Mouse (Mus musculus) limb, embryonic 10.5 days (tissue): Measurements from ENCODE around the gene Lrsam1. TPM values are rescaled to one million over a fixed set of nuclear protein-coding genes. Genes with fewer than 3 reads are reported as not detected.
A peak's percentile ranks its signal among the peaks of the same experiment; 100 is the strongest.

ENCODE experiments used
- DNase-seq: peaks from one replicate; pipeline ENCODE4 v3.0.0-alpha.2; 2017; ENCODE audit warnings: low spot score
- H3K27ac ChIP-seq: fragments of 300-500 bp; sonication (generic); 2 replicates; pipeline ENCODE4 v1.5.1; 2016; ENCODE audit warnings: mild to moderate bottlenecking
- H3K27me3 ChIP-seq: fragments of 300-500 bp; sonication (generic); 2 replicates; pipeline ENCODE4 v1.6.1; 2016; ENCODE audit warnings: low read depth, mild to moderate bottlenecking; ENCODE audit not compliant: poor library complexity, severe bottlenecking
- H3K36me3 ChIP-seq: fragments of 300-500 bp; sonication (generic); 2 replicates; pipeline ENCODE4 v1.6.1; 2016; ENCODE audit warnings: mild to moderate bottlenecking, moderate library complexity
- H3K4me1 ChIP-seq: fragments of 300-500 bp; sonication (generic); 2 replicates; pipeline ENCODE4 v1.6.1; 2016
- H3K4me3 ChIP-seq: fragments of 300-500 bp; sonication (generic); 2 replicates; pipeline ENCODE4 v1.5.1; 2016; ENCODE audit warnings: mild to moderate bottlenecking, moderate library complexity
- H3K9me3 ChIP-seq: fragments of 300-500 bp; sonication (generic); replicated peaks from 2 replicates; pipeline ENCODE4 v1.6.1; 2016; ENCODE audit warnings: mild to moderate bottlenecking
- WGBS: fragments of 180-500 bp; shearing (Covaris S2); methylation state at CpG from one replicate; pipeline ENCODE4 v1.1.7; 2016; 5-methylcytosine and 5-hydroxymethylcytosine counted together
- polyA plus RNA-seq: library from polyadenylated mRNA; unstranded; fragments of >200 nt; fragmentation: Nextera tagmentation; extraction: Ambion mirVana; gene quantifications from 2 replicates; pipeline ENCODE4 v1.2.1, GENCODE M21; 2016

The Lrsam1 gene
- polyA plus RNA-seq, 1 experiment from 2014 or later = 7.5 TPM

DNA sequence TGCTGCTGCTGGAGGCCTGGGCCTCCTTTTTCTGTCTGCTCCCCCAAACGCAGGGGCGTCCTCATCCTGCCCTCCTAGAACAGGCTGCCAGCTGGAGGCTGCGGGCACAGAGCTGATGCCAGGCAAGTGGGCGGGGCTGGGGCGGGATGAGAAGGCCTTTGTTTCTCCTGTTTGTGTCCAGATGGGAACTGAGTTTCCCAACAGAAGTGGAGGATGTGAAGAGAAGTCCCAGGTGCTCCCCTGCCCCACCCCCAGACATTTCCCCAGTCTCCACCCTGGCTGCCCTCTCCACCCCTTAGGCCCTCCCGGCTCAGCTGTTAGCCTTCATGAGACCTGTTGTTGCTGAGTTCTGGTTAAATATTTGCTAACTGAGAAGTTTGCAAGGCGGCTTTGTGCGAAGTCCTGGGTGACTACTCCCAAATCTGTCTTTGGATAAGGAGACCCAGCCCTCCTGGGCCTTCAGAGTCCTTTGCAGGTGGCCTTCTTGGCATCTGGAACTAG, 65.8 kb downstream of the Lrsam1 start:
- no peak for DNase-seq
- Histone ChIP-seq H3K27me3 (no peaks in the 10 kb centered on the region), H3K36me3 (peaks cover 32% of the 10 kb centered on the region), H3K27ac (peak overlapping the region; percentile 61), H3K4me1 (peaks cover 51% of the 10 kb centered on the region), H3K9me3 (no peaks in the 10 kb centered on the region), H3K4me3 (no peak overlapping the region)
- 58% methylated on average over 8 of the region's 8 CpGs for WGBS

DNA sequence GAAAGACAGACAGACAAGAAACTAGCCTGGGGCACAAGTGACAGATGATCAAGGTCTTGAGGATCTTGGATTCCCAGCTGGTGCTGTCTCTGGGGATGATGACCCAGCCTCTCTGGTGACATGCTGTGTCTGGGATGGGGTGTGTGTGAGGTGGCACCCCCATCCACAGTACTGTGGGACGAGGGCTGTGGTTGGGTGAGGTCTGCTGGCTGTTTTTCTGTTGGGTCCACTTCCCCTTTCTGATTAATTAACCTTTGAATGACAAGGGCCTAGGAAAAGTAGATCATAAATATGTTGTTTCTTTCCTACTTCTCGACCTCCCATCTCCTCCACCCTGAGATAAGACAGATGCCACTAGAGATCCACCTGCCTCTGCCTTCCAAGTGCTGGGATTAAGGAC, 67.3 kb downstream of the Lrsam1 start:
- H3K9me3 ChIP-seq = no peaks in the 10 kb centered on the region
- no peak overlapping the region for H3K4me3 ChIP-seq
- DNase-seq = no peak
- WGBS = 85% methylated on average over 2 of the region's 2 CpGs
- peaks cover 36% of the 10 kb centered on the region for H3K36me3 ChIP-seq
- H3K27ac ChIP-seq = no peak overlapping the region; the same call in 1 of the 2 replicates
- no peaks in the 10 kb centered on the region for H3K27me3 ChIP-seq
- H3K4me1 ChIP-seq = peaks cover 62% of the 10 kb centered on the region

DNA sequence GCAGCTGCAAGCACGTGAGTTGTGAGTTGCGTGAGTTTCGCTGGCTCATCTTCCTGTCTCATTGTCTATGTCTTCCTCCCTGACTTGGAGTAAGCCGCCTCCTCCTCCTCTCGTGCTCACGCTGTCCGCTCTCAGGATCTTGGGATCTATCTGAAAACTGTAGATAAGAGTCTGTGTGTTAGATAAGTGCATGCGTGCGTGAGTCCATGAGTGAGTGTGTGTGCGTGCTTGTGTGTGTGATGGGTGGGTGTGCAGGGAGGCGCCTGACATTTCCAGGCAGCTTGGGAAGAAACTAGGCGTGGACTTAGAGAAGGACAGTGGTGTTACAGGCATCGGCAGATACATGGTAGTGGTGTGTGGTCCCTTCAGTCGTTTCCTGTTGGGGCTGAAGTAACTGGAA, 68.9 kb downstream of the Lrsam1 start:
- 91% methylated on average over 14 of the region's 14 CpGs for WGBS
- peaks cover 66% of the 10 kb centered on the region for H3K4me1 ChIP-seq
- H3K27me3 ChIP-seq = no peaks in the 10 kb centered on the region
- H3K36me3 ChIP-seq = peaks cover 36% of the 10 kb centered on the region
- DNase-seq = no peak
- H3K4me3 ChIP-seq = no peak overlapping the region
- no peak overlapping the region for H3K27ac ChIP-seq
- no peaks in the 10 kb centered on the region for H3K9me3 ChIP-seq

DNA sequence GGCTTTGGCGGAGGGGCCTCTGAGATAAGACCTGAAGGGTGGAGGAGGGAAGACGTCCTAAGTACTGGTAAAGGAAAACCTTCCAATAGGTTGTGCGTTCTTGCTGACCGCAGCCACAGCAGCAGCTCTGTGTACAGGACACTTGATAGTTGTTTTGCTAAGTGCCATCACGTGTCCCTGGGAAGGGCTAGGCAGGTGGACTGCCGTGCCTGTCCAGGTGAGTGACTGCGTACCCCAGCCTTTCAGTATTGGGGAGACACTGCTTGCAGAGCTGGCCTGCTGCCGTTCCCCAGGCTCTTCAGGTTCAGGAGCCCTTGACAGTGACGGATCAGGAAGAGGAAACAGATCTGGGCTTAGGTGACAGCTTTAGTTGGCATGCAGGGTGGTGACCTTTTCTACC, 70.1 kb downstream of the Lrsam1 start:
- H3K36me3 ChIP-seq = peaks cover 36% of the 10 kb centered on the region
- WGBS = 68% methylated on average over 9 of the region's 9 CpGs
- DNase-seq = no peak
- H3K4me3 ChIP-seq = no peak overlapping the region
- H3K9me3 ChIP-seq = no peaks in the 10 kb centered on the region
- H3K27ac ChIP-seq = peak overlapping the region; percentile 62
- H3K4me1 ChIP-seq = peaks cover 63% of the 10 kb centered on the region
- H3K27me3 ChIP-seq = no peaks in the 10 kb centered on the region

DNA sequence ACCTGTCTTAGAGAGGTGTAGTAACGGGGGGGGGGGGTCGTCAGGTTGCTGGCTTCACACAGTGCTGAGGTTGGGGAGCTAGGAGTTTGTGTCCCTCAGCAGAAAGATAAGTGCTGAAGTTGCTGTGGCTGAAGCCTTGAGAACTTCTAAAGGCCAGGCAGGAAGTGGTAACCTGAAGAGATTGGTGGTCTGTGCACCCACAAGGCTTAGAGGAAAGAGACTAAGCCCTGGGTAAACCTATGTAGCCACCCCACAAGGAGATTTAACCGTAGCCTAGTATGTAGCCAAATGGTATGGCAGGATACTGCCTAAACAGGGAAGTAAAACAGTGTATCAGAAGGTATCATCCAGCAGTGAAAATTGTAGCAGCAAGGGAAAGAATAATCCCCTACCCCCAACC, 71.1 kb downstream of the Lrsam1 start:
- no peak for DNase-seq
- Histone ChIP-seq H3K4me3 (no peak overlapping the region), H3K4me1 (peaks cover 59% of the 10 kb centered on the region), H3K27me3 (no peaks in the 10 kb centered on the region), H3K27ac (peak overlapping the region; percentile 95; the same call in 1 of the 2 replicates), H3K36me3 (peaks cover 36% of the 10 kb centered on the region), H3K9me3 (no peaks in the 10 kb centered on the region)
- 85% methylated on average over 3 of the region's 3 CpGs for WGBS

DNA sequence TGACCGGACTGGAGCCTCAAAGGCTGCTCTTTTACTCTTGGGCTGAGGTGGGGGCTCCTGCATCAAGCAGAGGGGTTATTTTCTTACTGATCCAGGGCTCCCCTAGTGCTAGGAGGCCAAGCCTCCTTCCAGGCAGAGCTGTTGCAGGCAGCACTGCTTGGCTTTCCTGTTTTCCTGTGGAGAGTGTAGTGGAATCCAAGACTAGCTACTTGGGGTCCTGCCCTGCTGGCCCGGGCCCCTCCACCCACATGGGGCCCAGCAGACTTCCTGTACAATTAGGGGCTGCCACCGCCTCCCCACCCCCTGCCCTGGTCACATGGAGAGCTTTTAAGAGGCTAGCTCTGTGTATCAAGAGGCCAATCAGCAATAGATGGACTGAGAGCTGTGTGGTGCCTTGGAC, 72.9 kb downstream of the Lrsam1 start:
- DNase-seq = peak; percentile 63
- Histone ChIP-seq H3K27me3 (no peaks in the 10 kb centered on the region), H3K36me3 (peaks cover 29% of the 10 kb centered on the region), H3K4me1 (peaks cover 69% of the 10 kb centered on the region), H3K9me3 (no peaks in the 10 kb centered on the region), H3K27ac (peak overlapping the region; percentile 95), H3K4me3 (peak overlapping the region; percentile 31)
- WGBS = 30% methylated on average over 3 of the region's 3 CpGs

DNA sequence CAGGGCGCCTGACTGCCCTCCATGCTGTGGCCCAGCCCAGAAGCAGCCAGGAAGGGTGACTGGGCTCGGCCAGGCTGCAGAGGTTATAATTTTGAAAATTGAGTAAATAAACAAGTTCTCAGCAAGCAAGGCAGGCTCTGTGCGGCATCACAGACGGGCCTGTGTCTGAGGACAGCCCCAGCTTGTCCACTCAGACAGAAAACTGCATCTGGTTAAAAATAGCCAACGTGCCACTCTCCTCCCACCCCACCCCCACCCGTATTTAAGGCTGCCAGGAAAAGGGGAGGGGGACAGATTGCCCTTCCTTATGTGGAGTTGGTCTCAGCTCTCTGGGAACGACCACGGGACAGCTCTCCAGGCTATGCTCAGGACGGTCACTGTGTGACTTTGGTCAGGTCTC, 73.4 kb downstream of the Lrsam1 start:
- DNase-seq = peak; percentile 52
- Histone ChIP-seq H3K27ac (peak overlapping the region; percentile 95), H3K4me1 (peaks cover 74% of the 10 kb centered on the region), H3K4me3 (peak overlapping the region; percentile 31), H3K9me3 (no peaks in the 10 kb centered on the region), H3K36me3 (peaks cover 29% of the 10 kb centered on the region), H3K27me3 (no peaks in the 10 kb centered on the region)
- WGBS = 14% methylated on average over 9 of the region's 9 CpGs

DNA sequence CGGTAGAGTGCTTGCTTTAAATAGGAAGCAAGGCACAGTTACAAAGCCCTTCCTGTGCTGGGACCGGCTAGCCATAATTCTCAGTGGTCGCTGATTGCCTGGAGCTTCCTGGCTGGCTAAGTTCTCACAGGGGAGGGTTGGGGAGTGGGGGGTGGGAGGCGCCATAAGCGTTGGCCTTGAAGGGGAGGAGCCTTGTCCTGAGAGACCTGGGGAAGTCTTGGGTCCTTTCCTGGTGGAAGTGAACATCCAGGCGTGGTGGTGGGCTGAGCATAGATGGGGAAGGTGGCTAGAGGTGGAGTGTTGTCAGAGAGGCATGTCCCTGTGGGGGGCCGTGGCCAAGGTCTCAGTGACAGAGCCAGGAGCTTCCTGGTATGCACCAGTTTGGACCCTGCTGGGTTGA, 76.7 kb downstream of the Lrsam1 start:
- Histone ChIP-seq H3K9me3 (no peaks in the 10 kb centered on the region), H3K27ac (peak overlapping the region; percentile 80), H3K27me3 (no peaks in the 10 kb centered on the region), H3K36me3 (peaks cover 16% of the 10 kb centered on the region), H3K4me1 (peaks cover 92% of the 10 kb centered on the region), H3K4me3 (peak overlapping the region; percentile 21; the same call in 1 of the 2 replicates)
- WGBS = 19% methylated on average over 7 of the region's 7 CpGs
- DNase-seq = peak; percentile 55

DNA sequence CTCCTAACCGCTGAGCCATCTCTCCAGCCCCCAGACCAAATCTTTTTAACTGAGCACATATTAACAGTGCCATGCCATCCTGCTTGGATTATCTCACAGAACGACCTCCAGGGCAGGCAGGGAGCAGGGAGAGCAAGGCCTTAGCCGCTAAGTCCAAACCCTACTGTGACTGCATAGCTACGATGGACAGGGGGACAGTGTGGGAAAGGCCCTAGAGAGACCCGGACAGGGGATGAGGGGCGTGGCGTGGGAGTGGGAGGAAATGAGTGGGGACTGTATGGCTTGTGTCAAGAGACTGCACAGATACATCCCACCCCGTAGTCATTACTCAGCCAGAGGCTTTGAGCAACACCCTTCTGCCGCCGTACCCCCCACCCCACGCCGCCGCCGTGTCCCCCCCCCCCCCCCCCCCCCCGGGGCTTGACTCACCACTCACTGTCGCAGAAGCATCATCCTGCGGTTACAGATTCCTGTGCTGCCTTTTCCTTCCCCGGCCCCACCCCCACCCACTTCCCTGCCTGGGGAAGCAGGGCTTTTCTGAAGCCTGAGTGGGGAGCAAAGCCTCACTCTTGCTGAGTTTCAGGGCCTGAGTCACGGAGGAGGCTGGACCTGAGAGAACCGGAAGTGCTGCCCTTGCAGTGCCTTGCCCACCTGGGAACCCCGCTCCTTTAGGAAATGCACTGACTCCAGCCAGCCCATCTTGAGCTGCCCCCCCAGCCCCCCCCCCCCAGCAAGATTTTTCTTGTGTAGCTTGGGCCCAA, 79.0 kb downstream of the Lrsam1 start:
- H3K9me3 ChIP-seq = no peaks in the 10 kb centered on the region
- peak overlapping the region; percentile 80 for H3K27ac ChIP-seq
- WGBS = 62% methylated on average over 13 of the region's 21 CpGs
- no peak for DNase-seq
- peaks cover 16% of the 10 kb centered on the region for H3K36me3 ChIP-seq
- H3K4me3 ChIP-seq = no peak overlapping the region
- H3K4me1 ChIP-seq = peaks cover 92% of the 10 kb centered on the region
- H3K27me3 ChIP-seq = no peaks in the 10 kb centered on the region

DNA sequence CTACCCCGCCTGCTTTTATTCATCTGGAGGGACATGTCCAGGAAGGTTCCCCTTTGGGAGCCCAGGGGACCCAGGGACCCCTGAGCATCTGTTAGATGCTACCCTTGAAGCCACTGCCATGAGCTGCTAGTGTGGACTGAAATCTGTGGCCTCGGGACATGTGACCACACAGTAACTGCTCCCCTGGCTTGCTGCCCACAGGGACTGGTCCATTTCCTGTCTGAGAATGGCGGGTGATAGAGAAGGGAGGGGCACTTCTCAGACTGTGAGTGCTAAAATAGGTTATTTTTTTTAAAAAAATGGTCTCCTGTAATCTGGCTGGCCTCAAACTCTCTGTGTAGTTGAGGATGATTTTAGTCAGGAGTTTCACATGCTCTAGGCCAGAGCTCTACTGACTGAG, 79.7 kb downstream of the Lrsam1 start:
- no peaks in the 10 kb centered on the region for H3K9me3 ChIP-seq
- H3K4me1 ChIP-seq = peaks cover 94% of the 10 kb centered on the region
- no peak for DNase-seq
- peaks cover 16% of the 10 kb centered on the region for H3K36me3 ChIP-seq
- no peak overlapping the region for H3K4me3 ChIP-seq
- peak overlapping the region; percentile 80 for H3K27ac ChIP-seq
- H3K27me3 ChIP-seq = no peaks in the 10 kb centered on the region
- WGBS = 53% methylated on average over 3 of the region's 3 CpGs

DNA sequence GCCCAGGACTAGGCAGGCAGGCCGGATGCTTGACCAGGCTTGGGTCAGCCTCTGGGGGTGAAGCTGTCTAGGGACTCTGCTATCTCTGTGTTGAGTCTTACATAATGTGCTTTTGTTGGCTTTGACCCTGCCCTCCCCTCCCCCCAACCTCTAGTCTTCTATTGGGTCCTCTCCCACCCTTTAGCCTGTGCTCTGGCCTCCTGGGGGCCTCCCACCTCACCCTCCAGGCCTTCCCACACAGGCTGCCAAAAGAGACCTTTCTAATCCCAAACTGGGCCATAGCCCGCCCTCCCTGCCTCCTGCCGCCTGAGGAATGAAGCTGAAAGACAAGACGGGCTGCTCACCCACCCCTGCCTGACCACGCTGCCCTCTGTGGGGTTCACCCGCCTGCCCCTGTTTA, 80.4 kb downstream of the Lrsam1 start:
- H3K4me3 ChIP-seq = no peak overlapping the region; the same call in 1 of the 2 replicates
- WGBS = 60% methylated on average over 6 of the region's 6 CpGs
- H3K27ac ChIP-seq = peak overlapping the region; percentile 80
- H3K4me1 ChIP-seq = peaks cover 95% of the 10 kb centered on the region
- DNase-seq = no peak
- no peaks in the 10 kb centered on the region for H3K27me3 ChIP-seq
- no peaks in the 10 kb centered on the region for H3K9me3 ChIP-seq
- peaks cover 16% of the 10 kb centered on the region for H3K36me3 ChIP-seq

DNA sequence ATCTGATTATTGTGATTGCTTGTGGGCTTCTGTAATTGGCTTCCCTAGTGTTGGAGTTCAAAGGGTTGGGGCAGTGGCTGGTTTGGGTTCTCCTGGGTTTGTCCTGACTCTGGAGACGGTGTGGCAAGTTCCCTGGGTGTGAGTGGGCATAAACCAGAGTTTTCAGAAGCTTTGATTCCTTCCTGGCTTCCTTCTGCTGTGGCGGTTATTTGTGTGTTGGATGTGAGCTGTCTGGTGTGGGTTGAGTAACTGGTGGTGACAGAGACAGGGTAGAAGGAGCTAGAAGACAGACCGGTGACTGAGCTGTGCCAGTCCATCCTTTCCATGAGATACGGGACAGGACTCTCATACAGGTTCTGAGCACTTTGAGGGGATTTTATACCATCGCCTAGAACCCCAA, 81.8 kb downstream of the Lrsam1 start:
- no peak overlapping the region for H3K4me3 ChIP-seq
- 77% methylated on average over 5 of the region's 5 CpGs for WGBS
- peaks cover 95% of the 10 kb centered on the region for H3K4me1 ChIP-seq
- DNase-seq = no peak
- H3K9me3 ChIP-seq = no peaks in the 10 kb centered on the region
- H3K27ac ChIP-seq = 0 out of 2 replicates have a peak overlapping the region, but pooled peaks have one; percentile 8
- H3K27me3 ChIP-seq = no peaks in the 10 kb centered on the region
- H3K36me3 ChIP-seq = peaks cover 16% of the 10 kb centered on the region

DNA sequence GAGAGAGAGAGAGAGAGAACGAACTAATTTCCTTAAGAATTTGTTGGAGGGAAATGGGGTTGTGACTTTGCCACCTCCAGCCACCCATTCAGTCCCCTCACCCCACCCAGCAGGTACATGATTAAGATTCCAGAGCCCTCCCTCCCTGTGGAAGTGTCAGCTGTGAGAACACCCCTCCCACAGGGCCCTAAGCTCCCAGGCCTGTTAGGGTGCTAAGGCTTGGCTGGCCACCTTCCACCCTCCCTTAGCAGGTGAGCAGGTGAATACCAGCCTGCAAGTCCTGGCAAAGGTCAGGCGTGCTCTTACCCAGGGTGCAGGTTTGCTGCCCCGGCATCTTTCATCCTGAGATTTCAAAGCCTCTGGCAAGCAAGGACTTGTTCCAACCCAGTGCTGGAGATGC, 83.0 kb downstream of the Lrsam1 start:
- peaks cover 13% of the 10 kb centered on the region for H3K36me3 ChIP-seq
- H3K4me3 ChIP-seq = peak overlapping the region; percentile 74
- H3K27me3 ChIP-seq = no peaks in the 10 kb centered on the region
- H3K27ac ChIP-seq = peak overlapping the region; percentile 95; the same call in 1 of the 2 replicates
- DNase-seq = no peak
- peaks cover 93% of the 10 kb centered on the region for H3K4me1 ChIP-seq
- H3K9me3 ChIP-seq = no peaks in the 10 kb centered on the region
- 73% methylated on average over 3 of the region's 3 CpGs for WGBS
